In genomic region chr2:30084632-30085031, GRCm38 (mm10) we compare ENCODE assay signal across 8 mouse cellular contexts. TPM values are rescaled to one million over a fixed set of nuclear protein-coding genes. Genes with fewer than 3 reads are reported as not detected.
A peak's percentile ranks its signal among the peaks of the same experiment; 100 is the strongest.
DNase-seq lines count a peak whose midpoint lies in the region; ATAC-seq lines count a peak whose summit lies in the region.

No protein-coding gene starts in this region.

- no peak overlapping the region for H3K27ac ChIP-seq in hindbrain, embryonic 13.5 days
- H3K27ac ChIP-seq in midbrain, embryonic 10.5 days (replicated peaks) = peak overlapping the region; percentile 63

- DNase-seq in ES-CJ7 (ENCODE audit: low read depth, low spot score) (peak; percentile 51), R1 (ENCODE audit: low read depth, low spot score) (peak; percentile 57), adipocyte (ENCODE audit: low spot score) (no peak)
- peak; percentile 49 for DNase-seq in midbrain, embryonic 10.5 days (ENCODE audit: low spot score)
- DNase-seq in adrenal gland, postnatal 14 days = no peak
- no peak for DNase-seq in Muller cell, postnatal 12 days (ENCODE audit: inconsistent ontology term)
- DNase-seq in frontal cortex, adult 2 months (ENCODE audit: extremely low spot score in 1 of 2, low spot score in 1 of 2) = no peak

- peak; percentile 71; the same call in 1 of the 2 replicates for ATAC-seq in hindbrain, embryonic 13.5 days (ENCODE audit: low FRiP score)

- peak overlapping the region; percentile 20 for H3K4me3 ChIP-seq in hindbrain, embryonic 13.5 days
- H3K4me3 ChIP-seq in midbrain, embryonic 10.5 days = peak overlapping the region; percentile 40

- no peaks in the 10 kb centered on the region for H3K36me3 ChIP-seq in hindbrain, embryonic 13.5 days
- peaks cover 17% of the 10 kb centered on the region for H3K36me3 ChIP-seq in midbrain, embryonic 10.5 days

- WGBS in hindbrain, embryonic 13.5 days = 11% methylated on average over 12 of the region's 12 CpGs
- WGBS in midbrain, embryonic 10.5 days = 7% methylated on average over 12 of the region's 12 CpGs

- peaks cover 7% of the 10 kb centered on the region for H3K4me1 ChIP-seq in hindbrain, embryonic 13.5 days (replicated peaks)
- H3K4me1 ChIP-seq in midbrain, embryonic 10.5 days = peaks cover 13% of the 10 kb centered on the region

- no peaks in the 10 kb centered on the region for H3K9me3 ChIP-seq in hindbrain, embryonic 13.5 days
- no peaks in the 10 kb centered on the region for H3K9me3 ChIP-seq in midbrain, embryonic 10.5 days (replicated peaks)

- no peak overlapping the region for H3K9ac ChIP-seq in hindbrain, embryonic 13.5 days

- H3K27me3 ChIP-seq in hindbrain, embryonic 13.5 days = no peaks in the 10 kb centered on the region
- H3K27me3 ChIP-seq in midbrain, embryonic 10.5 days (ENCODE audit: low read depth, poor library complexity, severe bottlenecking) = no peaks in the 10 kb centered on the region

- H3K4me2 ChIP-seq in hindbrain, embryonic 13.5 days = peak overlapping the region; percentile 44

RNA-seq across cellular contexts. Expression of gene Pkn3, which starts 7.1 kb away (rescaled TPM):
- polyA plus RNA-seq in hindbrain, embryonic 13.5 days (2015; fragmentation: Nextera tagmentation; extraction: Ambion mirVana) = 1.9 and 2.3 TPM in 2 replicates
- 12.1 and 13.5 TPM in 2 replicates for polyA plus RNA-seq in midbrain, embryonic 10.5 days (2016; fragmentation: Nextera tagmentation; extraction: Ambion mirVana)
- total RNA-seq in adrenal gland, postnatal 14 days (2021) = 5.7 and 10.9 TPM in 2 replicates
- 2.0 and 2.7 TPM in 2 replicates for polyA plus RNA-seq in frontal cortex, adult 2 months (2012; rRNA removed)

RNA-seq across cellular contexts. Expression of gene Zdhhc12, which starts 8.8 kb away (rescaled TPM):
- 24.2 TPM in 2 replicates for polyA plus RNA-seq in hindbrain, embryonic 13.5 days (2015; fragmentation: Nextera tagmentation; extraction: Ambion mirVana)
- 36.8 and 41.9 TPM in 2 replicates for polyA plus RNA-seq in midbrain, embryonic 10.5 days (2016; fragmentation: Nextera tagmentation; extraction: Ambion mirVana)
- 13.9 and 18.3 TPM in 2 replicates for total RNA-seq in adrenal gland, postnatal 14 days (2021)
- 20.8 and 21.4 TPM in 2 replicates for polyA plus RNA-seq in frontal cortex, adult 2 months (2012; rRNA removed)

RNA-seq across cellular contexts. Expression of gene Set, which starts 27.5 kb away (rescaled TPM):
- 400 TPM in 2 replicates for polyA plus RNA-seq in hindbrain, embryonic 13.5 days (2015; fragmentation: Nextera tagmentation; extraction: Ambion mirVana)
- polyA plus RNA-seq in midbrain, embryonic 10.5 days (2016; fragmentation: Nextera tagmentation; extraction: Ambion mirVana) = 777 and 858 TPM in 2 replicates
- total RNA-seq in adrenal gland, postnatal 14 days (2021) = 250 and 278 TPM in 2 replicates
- polyA plus RNA-seq in frontal cortex, adult 2 months (2012; rRNA removed) = 226 and 229 TPM in 2 replicates

RNA-seq across cellular contexts. Expression of gene Wdr34, which starts 36.0 kb away (rescaled TPM):
- polyA plus RNA-seq in hindbrain, embryonic 13.5 days (2015; fragmentation: Nextera tagmentation; extraction: Ambion mirVana) = 64.2 and 67.0 TPM in 2 replicates
- 26.6 and 30.5 TPM in 2 replicates for polyA plus RNA-seq in midbrain, embryonic 10.5 days (2016; fragmentation: Nextera tagmentation; extraction: Ambion mirVana)
- total RNA-seq in adrenal gland, postnatal 14 days (2021) = 18.5 and 20.2 TPM in 2 replicates
- 52.7 and 54.8 TPM in 2 replicates for polyA plus RNA-seq in frontal cortex, adult 2 months (2012; rRNA removed)

RNA-seq across cellular contexts. Expression of gene Zer1, which starts 39.8 kb away (rescaled TPM):
- polyA plus RNA-seq in hindbrain, embryonic 13.5 days (2015; fragmentation: Nextera tagmentation; extraction: Ambion mirVana) = 14.1 and 15.2 TPM in 2 replicates
- 6.0 and 8.3 TPM in 2 replicates for polyA plus RNA-seq in midbrain, embryonic 10.5 days (2016; fragmentation: Nextera tagmentation; extraction: Ambion mirVana)
- total RNA-seq in adrenal gland, postnatal 14 days (2021) = 32.4 and 40.5 TPM in 2 replicates
- 146 and 169 TPM in 2 replicates for polyA plus RNA-seq in frontal cortex, adult 2 months (2012; rRNA removed)

Comparison
In these comparisons a context has a peak if more than half of its experiments do, and no peak if none do; other contexts are left out.
1. DNase-seq: peak in ES-CJ7 (single experiment), R1 (single experiment) and midbrain, embryonic 10.5 days (single experiment); none in adipocyte (single experiment), adrenal gland, postnatal 14 days (single experiment), Muller cell, postnatal 12 days (single experiment) and frontal cortex, adult 2 months (0 of 2).